Mouse (Mus musculus): ENCODE results near the gene Hbq1a. TPM values are rescaled to one million over a fixed set of nuclear protein-coding genes. Genes with fewer than 3 reads are reported as not detected.

Gene Hbq1a
- 1.5 TPM for polyA plus RNA-seq (2015; fragmentation: Illumina TruSeq; extraction: RNeasy Lipid Tissue Mini Kit (QIAGEN cat#74804); ENCODE audit: low read depth, low replicate concordance)

GRCm38 (mm10) chr11:32299865-32300264, at the start of gene Hbq1a:
Gene Hbq1a, plus strand, starts transcription at chr11:32300069.

GRCm38 (mm10) chr11:32267188-32267884, 32.5 kb upstream of the Hbq1a start, which contains the start of gene Nprl3:
Gene Nprl3, minus strand, starts transcription at chr11:32267707.

GRCm38 (mm10) chr11:32276347-32276746, 23.5 kb upstream of the Hbq1a start, which contains the start of gene Hba-x:
Gene Hba-x, plus strand, starts transcription at chr11:32276400.

GRCm38 (mm10) chr11:32283091-32283777, 16.6 kb upstream of the Hbq1a start, which contains the start of gene Hba-a1:
Gene Hba-a1, plus strand, starts transcription at chr11:32283511.

GRCm38 (mm10) chr11:32286695-32287492, 13.0 kb upstream of the Hbq1a start, which contains the start of gene Hbq1b:
Gene Hbq1b, plus strand, starts transcription at chr11:32286965.

GRCm38 (mm10) chr11:32296203-32296602, 3.7 kb upstream of the Hbq1a start, which contains the start of gene Hba-a2:
Gene Hba-a2, plus strand, starts transcription at chr11:32296489.

GRCm38 (mm10) chr11:32347607-32348432, 48.0 kb downstream of the Hbq1a start, which contains the start of gene Sh3pxd2b:
Gene Sh3pxd2b, plus strand, starts transcription at chr11:32347820.

Other genes with a start within 250 kb of the Hbq1a start
- gene Il9r, start 99.8 kb upstream of the Hbq1a start, polyA plus RNA-seq (2015; fragmentation: Illumina TruSeq; extraction: RNeasy Lipid Tissue Mini Kit (QIAGEN cat#74804); ENCODE audit: low read depth, low replicate concordance): not detected
- 47.0 TPM for gene Snrnp25, start 94.7 kb upstream of the Hbq1a start, polyA plus RNA-seq (2015; fragmentation: Illumina TruSeq; extraction: RNeasy Lipid Tissue Mini Kit (QIAGEN cat#74804); ENCODE audit: low read depth, low replicate concordance)
- gene Rhbdf1, start 77.8 kb upstream of the Hbq1a start, polyA plus RNA-seq (2015; fragmentation: Illumina TruSeq; extraction: RNeasy Lipid Tissue Mini Kit (QIAGEN cat#74804); ENCODE audit: low read depth, low replicate concordance): 8.0 TPM
- 21.7 TPM for gene Mpg, start 73.6 kb upstream of the Hbq1a start, polyA plus RNA-seq (2015; fragmentation: Illumina TruSeq; extraction: RNeasy Lipid Tissue Mini Kit (QIAGEN cat#74804); ENCODE audit: low read depth, low replicate concordance)
- gene Nprl3, start 32.4 kb upstream of the Hbq1a start, polyA plus RNA-seq (2015; fragmentation: Illumina TruSeq; extraction: RNeasy Lipid Tissue Mini Kit (QIAGEN cat#74804); ENCODE audit: low read depth, low replicate concordance): 30.2 TPM
- not detected for gene Hba-x, start 23.7 kb upstream of the Hbq1a start, polyA plus RNA-seq (2015; fragmentation: Illumina TruSeq; extraction: RNeasy Lipid Tissue Mini Kit (QIAGEN cat#74804); ENCODE audit: low read depth, low replicate concordance)
- 449 TPM for gene Hba-a1, start 16.6 kb upstream of the Hbq1a start, polyA plus RNA-seq (2015; fragmentation: Illumina TruSeq; extraction: RNeasy Lipid Tissue Mini Kit (QIAGEN cat#74804); ENCODE audit: low read depth, low replicate concordance)
- not detected for gene Hbq1b, start 13.1 kb upstream of the Hbq1a start, polyA plus RNA-seq (2015; fragmentation: Illumina TruSeq; extraction: RNeasy Lipid Tissue Mini Kit (QIAGEN cat#74804); ENCODE audit: low read depth, low replicate concordance)
- 651 TPM for gene Hba-a2, start 3.6 kb upstream of the Hbq1a start, polyA plus RNA-seq (2015; fragmentation: Illumina TruSeq; extraction: RNeasy Lipid Tissue Mini Kit (QIAGEN cat#74804); ENCODE audit: low read depth, low replicate concordance)
- 7.1 TPM for gene Sh3pxd2b, start 47.8 kb downstream of the Hbq1a start, polyA plus RNA-seq (2015; fragmentation: Illumina TruSeq; extraction: RNeasy Lipid Tissue Mini Kit (QIAGEN cat#74804); ENCODE audit: low read depth, low replicate concordance)
- gene Ubtd2, start 155.3 kb downstream of the Hbq1a start, polyA plus RNA-seq (2015; fragmentation: Illumina TruSeq; extraction: RNeasy Lipid Tissue Mini Kit (QIAGEN cat#74804); ENCODE audit: low read depth, low replicate concordance): 39.6 TPM
- 0.86 TPM for gene Efcab9, start 232.0 kb downstream of the Hbq1a start, polyA plus RNA-seq (2015; fragmentation: Illumina TruSeq; extraction: RNeasy Lipid Tissue Mini Kit (QIAGEN cat#74804); ENCODE audit: low read depth, low replicate concordance)
- gene Stk10, start 233.2 kb downstream of the Hbq1a start, polyA plus RNA-seq (2015; fragmentation: Illumina TruSeq; extraction: RNeasy Lipid Tissue Mini Kit (QIAGEN cat#74804); ENCODE audit: low read depth, low replicate concordance): 3.3 TPM

Data from brain, adult 10 weeks (tissue).